Mouse (Mus musculus) megakaryocyte, embryonic 14.5 days (primary cell): ENCODE results near the gene B3gnt2. TPM values are rescaled to one million over a fixed set of nuclear protein-coding genes. Genes with fewer than 3 reads are reported as not detected.

Experiments used
- H3K27me3 ChIP-seq: replicated peaks from 2 replicates; pipeline ENCODE3; 2012; ENCODE audit warnings: inconsistent platforms
- H3K36me3 ChIP-seq: replicated peaks from 2 replicates; pipeline ENCODE3; 2012; ENCODE audit warnings: low read length, inconsistent platforms, mixed read lengths
- H3K4me1 ChIP-seq: 2 replicates; pipeline ENCODE4 v1.6.1; 2012; ENCODE audit warnings: inconsistent platforms
- H3K4me3 ChIP-seq: replicated peaks from 2 replicates; pipeline ENCODE3; 2012; ENCODE audit warnings: moderate library complexity, mild to moderate bottlenecking, inconsistent platforms
- H3K9me3 ChIP-seq: 2 replicates; pipeline ENCODE4 v1.6.1; 2012; ENCODE audit warnings: inconsistent platforms
- FLI1 ChIP-seq: IDR thresholded peaks from 2 replicates; pipeline ENCODE4 v1.6.1; 2012; ENCODE audit warnings: low read length, inconsistent platforms, mixed read lengths
- GATA1 ChIP-seq: IDR thresholded peaks from 3 replicates; pipeline ENCODE4 v1.6.1; 2012; ENCODE audit warnings: mixed read lengths, low read length, inconsistent platforms, borderline replicate concordance
- polyA plus RNA-seq: library from polyadenylated mRNA; stranded (reverse); fragments of >175 nt; gene quantifications from 2 replicates; pipeline ENCODE4 v1.2.3, GENCODE M21; 2012; ENCODE audit warnings: low replicate concordance; ENCODE audit not compliant: insufficient read depth

The B3gnt2 gene
- polyA plus RNA-seq, 1 experiment: 6.1 TPM

DNA sequence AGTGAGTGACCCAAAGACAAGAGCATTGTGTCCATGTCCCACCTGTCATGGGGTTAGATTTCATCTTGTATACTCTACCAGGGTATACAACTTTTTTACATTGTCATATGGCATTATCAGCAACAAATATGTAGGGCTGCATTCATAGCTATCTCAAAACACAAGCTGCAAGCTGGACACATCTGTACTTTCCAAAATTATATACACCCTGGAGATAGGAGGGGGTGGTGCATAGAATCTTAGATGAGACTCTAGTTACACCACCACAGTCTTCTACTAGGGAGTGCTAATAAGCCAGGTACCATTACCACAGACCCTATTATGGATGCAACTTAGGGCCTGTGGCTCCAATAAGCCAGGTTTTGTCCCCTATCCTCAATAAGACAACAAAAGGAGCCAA lies 52.7 kb downstream of the B3gnt2 start:
- H3K9me3 ChIP-seq: peaks cover 19% of the 10 kb centered on the region
- peaks cover 38% of the 10 kb centered on the region for H3K36me3 ChIP-seq
- H3K4me1 ChIP-seq: peaks cover 62% of the 10 kb centered on the region
- no peaks in the 10 kb centered on the region for H3K27me3 ChIP-seq
- no peak for TF ChIP-seq GATA1
- TF ChIP-seq FLI1: no peak
- H3K4me3 ChIP-seq: no peak overlapping the region

DNA sequence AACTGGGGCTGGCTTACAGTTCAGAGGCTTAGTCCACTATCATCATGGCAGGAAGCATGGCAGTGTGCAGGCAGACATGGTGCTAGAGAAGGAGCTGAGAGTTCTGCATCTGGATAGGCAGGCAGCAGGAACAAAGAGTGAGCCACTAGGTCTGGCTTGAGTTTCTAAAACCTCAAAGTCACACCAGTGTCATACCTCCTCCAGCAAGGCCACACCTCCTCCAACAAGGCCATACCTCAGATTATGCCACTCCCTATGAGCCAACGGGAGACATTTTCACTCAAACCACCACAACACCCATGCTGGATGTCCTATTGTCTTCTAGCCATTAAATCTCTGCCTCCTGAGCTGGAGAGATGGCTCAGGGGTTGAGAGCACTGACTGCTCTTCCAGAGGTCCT lies 55.6 kb downstream of the B3gnt2 start:
- peaks cover 46% of the 10 kb centered on the region for H3K4me1 ChIP-seq
- H3K9me3 ChIP-seq: peaks cover 18% of the 10 kb centered on the region
- H3K4me3 ChIP-seq: no peak overlapping the region
- no peak for TF ChIP-seq FLI1
- no peak for TF ChIP-seq GATA1
- H3K27me3 ChIP-seq: no peaks in the 10 kb centered on the region
- peaks cover 35% of the 10 kb centered on the region for H3K36me3 ChIP-seq

DNA sequence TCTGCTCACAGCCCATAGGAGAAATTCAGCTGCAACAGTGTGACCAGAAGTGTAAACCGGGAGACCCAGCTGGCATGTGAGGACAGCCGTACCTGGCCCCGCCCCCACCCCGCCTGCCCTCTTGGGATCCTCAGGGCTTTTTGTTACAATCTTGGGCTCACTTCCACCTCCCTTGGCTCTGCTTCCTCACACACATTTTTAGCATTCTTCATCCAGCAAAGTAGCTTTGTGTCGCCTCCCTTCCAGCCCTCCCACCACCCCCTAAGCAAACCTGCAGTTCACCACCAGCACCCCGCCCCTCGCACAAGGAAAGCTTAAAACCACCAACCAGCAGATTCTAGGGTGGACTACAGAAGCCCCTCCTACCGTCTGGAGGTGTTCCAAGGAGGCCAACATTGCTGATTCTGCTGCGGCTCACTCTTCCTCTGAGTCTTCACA lies 60.8 kb downstream of the B3gnt2 start:
- Histone ChIP-seq H3K4me3 (no peak overlapping the region), H3K27me3 (no peaks in the 10 kb centered on the region), H3K36me3 (peaks cover 44% of the 10 kb centered on the region), H3K4me1 (peaks cover 40% of the 10 kb centered on the region), H3K9me3 (peaks cover 14% of the 10 kb centered on the region)
- TF ChIP-seq GATA1 (no peak), FLI1 (no peak)

DNA sequence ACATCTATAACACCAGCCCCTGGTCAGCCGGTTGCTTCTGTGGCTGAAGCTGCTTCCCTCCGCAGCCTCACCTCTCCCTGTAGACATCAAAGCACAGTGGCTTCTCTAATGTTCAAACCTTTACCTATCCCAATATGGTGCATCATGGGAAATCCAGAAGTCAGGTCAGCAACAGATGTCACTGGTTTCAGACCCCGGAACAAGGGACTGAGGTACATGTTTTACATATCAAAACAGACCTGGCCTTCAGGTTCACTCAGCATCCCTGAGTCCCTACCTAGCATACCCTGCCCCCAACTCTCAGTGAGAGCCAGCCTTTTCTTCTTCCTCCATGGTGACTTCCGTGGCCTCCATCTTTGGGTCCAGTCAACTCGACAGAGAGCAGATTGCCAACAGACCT lies 61.8 kb downstream of the B3gnt2 start:
- H3K27me3 ChIP-seq: no peaks in the 10 kb centered on the region
- H3K36me3 ChIP-seq: peaks cover 45% of the 10 kb centered on the region
- peaks cover 10% of the 10 kb centered on the region for H3K9me3 ChIP-seq
- peaks cover 51% of the 10 kb centered on the region for H3K4me1 ChIP-seq
- TF ChIP-seq GATA1 (no peak), FLI1 (no peak)
- H3K4me3 ChIP-seq: no peak overlapping the region

DNA sequence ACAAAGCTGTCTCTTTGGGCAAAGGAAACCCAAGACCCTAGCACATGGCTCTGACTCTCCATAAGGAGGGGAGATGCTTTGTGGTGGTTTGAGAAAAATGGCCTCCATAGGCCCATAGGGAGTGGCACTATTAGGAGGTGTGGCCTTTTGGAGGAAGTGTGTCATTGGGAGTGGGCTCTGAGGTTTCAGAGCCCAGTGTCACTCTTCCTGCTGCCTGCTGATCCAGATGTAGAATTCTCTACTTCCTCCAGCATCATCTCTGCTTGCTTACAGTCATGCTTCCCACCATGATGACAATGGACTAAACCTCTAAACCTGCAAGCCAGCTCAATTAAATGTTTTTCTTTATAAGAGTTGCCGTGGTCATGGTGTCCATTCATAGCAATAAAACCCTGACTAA lies 66.0 kb downstream of the B3gnt2 start:
- Histone ChIP-seq H3K4me1 (peaks cover 54% of the 10 kb centered on the region), H3K4me3 (no peak overlapping the region), H3K27me3 (no peaks in the 10 kb centered on the region), H3K9me3 (no peaks in the 10 kb centered on the region), H3K36me3 (peaks cover 34% of the 10 kb centered on the region)
- TF ChIP-seq FLI1: no peak
- no peak for TF ChIP-seq GATA1

DNA sequence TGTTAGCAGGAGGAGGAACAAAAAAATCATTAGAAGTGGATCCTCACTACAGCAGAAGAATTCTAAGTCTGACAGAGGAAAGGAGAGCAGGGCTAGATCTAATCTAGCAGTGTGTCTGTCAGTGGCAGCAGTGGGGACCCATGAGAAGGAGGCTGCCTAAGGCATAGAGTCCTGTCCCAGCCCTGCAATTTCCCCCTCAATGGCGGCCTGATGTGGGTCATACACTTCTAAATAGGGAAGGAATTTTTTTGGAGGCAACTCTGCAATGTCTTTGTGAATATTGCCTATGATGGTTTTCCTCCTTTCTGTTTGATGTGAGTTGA lies 66.9 kb downstream of the B3gnt2 start:
- no peak overlapping the region for H3K4me3 ChIP-seq
- no peaks in the 10 kb centered on the region for H3K27me3 ChIP-seq
- no peak for TF ChIP-seq GATA1
- no peak for TF ChIP-seq FLI1

DNA sequence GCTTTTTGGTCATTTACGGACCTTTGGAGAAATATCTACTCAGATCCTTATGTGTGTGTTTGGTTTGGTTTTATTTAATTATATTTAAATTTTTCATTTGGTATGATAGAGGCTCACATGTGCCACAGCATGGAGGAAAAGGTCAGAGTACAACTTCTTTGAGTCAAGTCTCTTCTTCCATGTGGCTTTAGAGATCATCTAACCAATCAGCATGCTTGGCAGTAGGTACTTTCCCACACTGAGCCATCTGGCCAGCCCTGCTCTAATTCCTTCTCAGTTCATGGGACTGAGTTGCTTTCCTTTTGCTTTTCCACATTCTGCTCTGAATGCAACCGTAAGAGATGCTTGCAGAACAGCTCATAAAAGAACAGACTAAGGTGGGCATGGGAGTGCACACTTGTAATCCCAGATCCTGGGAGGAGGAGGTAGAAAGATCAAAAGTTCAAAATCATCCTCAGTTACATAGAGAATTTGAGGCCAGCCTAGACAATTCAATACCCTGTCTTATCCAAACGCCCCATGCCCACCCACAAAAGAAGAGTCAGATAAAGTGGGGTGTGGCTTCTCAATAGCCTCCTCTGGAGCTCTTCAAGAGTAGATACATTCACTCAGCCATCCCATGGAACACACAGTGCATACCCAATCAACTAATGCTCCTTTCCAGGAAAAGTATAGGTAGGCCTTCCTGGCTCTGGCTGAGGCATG lies 67.4 kb downstream of the B3gnt2 start:
- no peaks in the 10 kb centered on the region for H3K9me3 ChIP-seq
- TF ChIP-seq FLI1: no peak
- TF ChIP-seq GATA1: no peak
- H3K27me3 ChIP-seq: no peaks in the 10 kb centered on the region
- peaks cover 53% of the 10 kb centered on the region for H3K4me1 ChIP-seq
- H3K4me3 ChIP-seq: no peak overlapping the region
- peaks cover 33% of the 10 kb centered on the region for H3K36me3 ChIP-seq

More for the DNA sequence above, 66.9 kb downstream of the B3gnt2 start:
- Histone ChIP-seq H3K36me3 (peaks cover 31% of the 10 kb centered on the region), H3K9me3 (no peaks in the 10 kb centered on the region), H3K4me1 (peaks cover 50% of the 10 kb centered on the region)

DNA sequence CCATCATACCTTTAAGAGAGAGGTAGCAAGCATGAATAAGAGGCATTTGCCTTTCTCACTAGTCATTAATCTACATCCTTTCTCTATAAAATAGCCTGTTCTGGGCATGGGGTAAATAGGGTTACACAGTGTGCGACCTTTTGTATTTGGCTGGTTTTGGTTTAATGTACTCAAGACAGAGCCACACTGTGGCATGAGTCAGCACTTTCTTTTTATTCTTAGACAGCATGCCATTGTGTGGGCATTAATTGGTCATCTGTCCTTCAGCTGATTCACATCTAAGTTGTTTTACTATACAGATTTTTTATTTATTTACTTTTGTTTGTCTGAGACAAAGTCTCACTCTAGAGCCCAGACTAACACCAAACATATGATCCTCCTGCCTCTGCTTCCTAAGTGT lies 68.6 kb downstream of the B3gnt2 start:
- no peaks in the 10 kb centered on the region for H3K9me3 ChIP-seq
- TF ChIP-seq FLI1 (no peak), GATA1 (no peak)
- peaks cover 33% of the 10 kb centered on the region for H3K36me3 ChIP-seq
- no peaks in the 10 kb centered on the region for H3K27me3 ChIP-seq
- no peak overlapping the region for H3K4me3 ChIP-seq
- H3K4me1 ChIP-seq: peaks cover 52% of the 10 kb centered on the region

DNA sequence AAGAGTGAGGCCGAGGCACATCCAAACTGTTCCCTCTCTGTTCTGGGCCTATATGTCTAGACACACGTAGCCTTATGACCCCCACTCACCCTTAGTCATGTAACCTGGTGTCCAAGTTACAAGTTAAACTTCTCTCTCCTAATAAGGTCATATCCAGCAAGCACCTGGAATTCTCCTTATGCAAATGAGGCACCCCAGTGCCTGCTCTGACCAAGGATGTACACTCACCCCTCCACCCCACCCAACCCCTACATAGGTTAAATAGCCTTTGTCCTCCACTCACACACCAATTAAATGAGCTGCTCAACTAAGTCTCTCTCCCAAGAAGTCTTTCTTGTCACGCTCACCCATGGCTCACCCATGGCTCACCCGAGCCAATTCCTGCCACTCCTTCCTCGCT lies 69.0 kb downstream of the B3gnt2 start:
- peaks cover 48% of the 10 kb centered on the region for H3K4me1 ChIP-seq
- H3K27me3 ChIP-seq: no peaks in the 10 kb centered on the region
- TF ChIP-seq FLI1: no peak
- TF ChIP-seq GATA1: no peak

DNA sequence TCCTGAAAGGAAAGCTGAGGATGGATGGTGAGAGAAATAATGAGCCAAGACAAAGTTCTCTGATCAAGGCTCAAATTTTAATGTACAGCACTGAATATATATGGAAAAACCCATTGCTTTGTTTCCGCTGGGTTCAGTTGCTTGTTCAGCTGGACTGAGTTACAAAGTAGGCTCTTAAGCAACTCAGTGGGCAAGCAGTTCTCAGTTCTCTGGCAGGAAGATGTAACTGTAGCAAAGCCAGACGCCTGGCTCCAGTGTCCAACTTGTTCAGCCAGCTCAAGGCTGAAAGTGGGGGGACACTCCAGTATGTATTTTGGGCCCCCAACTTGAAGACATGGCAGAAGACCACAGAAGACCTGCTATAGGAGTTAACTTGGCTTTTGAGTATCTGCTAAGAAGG lies 72.9 kb downstream of the B3gnt2 start:
- no peaks in the 10 kb centered on the region for H3K27me3 ChIP-seq
- H3K4me3 ChIP-seq: no peak overlapping the region
- no peaks in the 10 kb centered on the region for H3K9me3 ChIP-seq
- TF ChIP-seq FLI1 (no peak), GATA1 (no peak)
- peaks cover 12% of the 10 kb centered on the region for H3K36me3 ChIP-seq
- peaks cover 27% of the 10 kb centered on the region for H3K4me1 ChIP-seq

More for the DNA sequence above, 69.0 kb downstream of the B3gnt2 start:
- Histone ChIP-seq H3K9me3 (no peaks in the 10 kb centered on the region), H3K36me3 (peaks cover 36% of the 10 kb centered on the region), H3K4me3 (no peak overlapping the region)

DNA sequence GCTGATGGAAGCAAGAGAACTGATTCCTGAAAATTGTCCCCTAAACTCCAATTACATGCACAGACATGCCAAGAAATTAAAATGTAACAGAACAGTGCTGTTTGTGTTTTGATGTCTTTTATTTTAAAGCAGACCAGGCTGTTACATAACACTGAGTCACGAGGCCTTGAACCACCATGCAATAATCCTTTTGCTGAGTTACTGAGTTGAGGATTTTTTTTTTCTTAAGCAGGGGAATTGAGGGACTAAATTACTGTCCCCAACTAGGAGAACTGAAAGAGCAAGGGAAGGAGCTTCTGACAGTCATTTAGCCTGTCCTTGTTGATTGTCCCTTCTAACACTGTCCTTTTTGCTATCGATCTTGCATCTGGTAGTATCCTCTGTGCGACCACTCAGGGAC lies 76.3 kb downstream of the B3gnt2 start:
- no peak overlapping the region for H3K4me3 ChIP-seq
- TF ChIP-seq FLI1: no peak
- no peak for TF ChIP-seq GATA1
- H3K9me3 ChIP-seq: no peaks in the 10 kb centered on the region
- H3K36me3 ChIP-seq: peaks cover 12% of the 10 kb centered on the region
- H3K4me1 ChIP-seq: peaks cover 42% of the 10 kb centered on the region
- H3K27me3 ChIP-seq: no peaks in the 10 kb centered on the region
